ENCODE assay signal across 9 mouse cellular contexts in the genomic region with DNA sequence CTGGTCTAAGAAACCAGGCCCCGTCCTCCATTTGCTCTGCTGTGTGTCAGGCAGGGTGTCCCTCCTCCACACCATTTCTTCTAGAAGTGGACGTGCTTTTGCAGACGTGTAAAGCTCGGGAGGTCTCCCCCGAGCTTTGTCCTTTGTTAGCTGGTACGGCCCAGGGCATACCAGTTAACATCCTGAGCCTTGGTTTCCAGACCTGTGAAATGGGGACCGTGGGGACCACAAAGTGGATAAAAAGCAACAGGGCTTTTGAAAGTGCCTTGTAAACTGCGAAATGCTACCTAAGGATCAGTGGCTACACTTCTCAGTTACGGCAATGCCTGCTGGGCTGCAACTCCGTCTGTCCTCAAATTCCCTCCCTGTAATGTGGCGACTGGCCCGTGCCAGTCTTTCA. TPM values are rescaled to one million over a fixed set of nuclear protein-coding genes. Genes with fewer than 3 reads are reported as not detected.
DNase-seq lines count a peak whose midpoint lies in the region; ATAC-seq and TF ChIP-seq lines count a peak whose summit lies in the region.
"Had no signal": no experiment of that assay in that cellular context is flagged by ENCODE, and none has a peak within 500 bp of the region (broad histone marks: within the 10 kb centered on the region; RNA-seq: fewer than 3 reads in every experiment).

No protein-coding gene starts in this region.

- intact Hi-C loops in left cerebral cortex, postnatal 14 days (cut with DNase I), result loop anchor here (5.0 kb wide), 1 partner anchor 213 kb away; no protein-coding TSS in a partner anchor

- H3K4me3 ChIP-seq in midbrain, embryonic 10.5 days, result peak overlapping the region; percentile 75
- H3K4me3 ChIP-seq in midbrain, postnatal 0 days (ENCODE audit: low read depth, low read length), result no peak overlapping the region
- H3K4me3 ChIP-seq in forebrain, embryonic 16.5 days (replicated peaks; ENCODE audit: low read length), result peak overlapping the region; percentile 51
- peak overlapping the region; percentile 62 for H3K4me3 ChIP-seq in limb, embryonic 15.5 days
- H3K4me3 ChIP-seq in stomach, postnatal 0 days (ENCODE audit: low read depth, low read length), result peak overlapping the region; percentile 61

- H3K4me1 ChIP-seq in midbrain, embryonic 10.5 days, result peaks cover 29% of the 10 kb centered on the region
- H3K4me1 ChIP-seq in midbrain, postnatal 0 days (ENCODE audit: insufficient read depth, low read length), result no peaks in the 10 kb centered on the region; the same call in 1 of the 2 replicates
- H3K4me1 ChIP-seq in forebrain, embryonic 16.5 days (replicated peaks; ENCODE audit: control insufficient read depth, insufficient read depth, low read length), result peaks cover 9% of the 10 kb centered on the region
- peaks cover 16% of the 10 kb centered on the region for H3K4me1 ChIP-seq in limb, embryonic 15.5 days
- H3K4me1 ChIP-seq in stomach, postnatal 0 days (replicated peaks; ENCODE audit: control insufficient read depth, insufficient read depth), result no peaks in the 10 kb centered on the region

- no peak overlapping the region for H3K9ac ChIP-seq in midbrain, postnatal 0 days (replicated peaks; ENCODE audit: low read length, poor library complexity, severe bottlenecking)
- H3K9ac ChIP-seq in forebrain, embryonic 16.5 days (replicated peaks; ENCODE audit: low read depth, low read length), result peak overlapping the region; percentile 15; the same call in 1 of the 2 replicates
- H3K9ac ChIP-seq in limb, embryonic 15.5 days, result peak overlapping the region; percentile 81
- peak overlapping the region; percentile 87 for H3K9ac ChIP-seq in stomach, postnatal 0 days (ENCODE audit: low read length)

- no peaks in the 10 kb centered on the region for H3K9me3 ChIP-seq in midbrain, embryonic 10.5 days (replicated peaks)
- H3K9me3 ChIP-seq in midbrain, postnatal 0 days (ENCODE audit: low read length), result no peaks in the 10 kb centered on the region
- H3K9me3 ChIP-seq in forebrain, embryonic 16.5 days (ENCODE audit: control insufficient read depth, low read length), result no peaks in the 10 kb centered on the region; the same call in 1 of the 2 replicates
- no peaks in the 10 kb centered on the region for H3K9me3 ChIP-seq in limb, embryonic 15.5 days
- no peaks in the 10 kb centered on the region for H3K9me3 ChIP-seq in stomach, postnatal 0 days (ENCODE audit: control insufficient read depth, low read length)

- peak; percentile 55 for DNase-seq in midbrain, embryonic 10.5 days (ENCODE audit: low spot score)
- no peak for DNase-seq in midbrain, postnatal 0 days (ENCODE audit: low spot score)
- no peak for DNase-seq in stomach, postnatal 0 days (ENCODE audit: low spot score)
- no peak for DNase-seq in spleen, postnatal 36 days (ENCODE audit: low spot score in 2 of 2)
- no peak for DNase-seq in right cerebral cortex, postnatal 10 days (ENCODE audit: low spot score in 2 of 2)
- DNase-seq in left cerebral cortex, postnatal 14 days (ENCODE audit: low spot score in 2 of 2), result no peak
- DNase-seq: kidney, postnatal 14 days had no signal

- ATAC-seq in midbrain, postnatal 0 days (ENCODE audit: low FRiP score), result no peak
- no peak for ATAC-seq in forebrain, embryonic 16.5 days
- no peak for ATAC-seq in limb, embryonic 15.5 days (ENCODE audit: insufficient number of reproducible peaks, low FRiP score, low TSS enrichment, low read depth)
- no peak for ATAC-seq in stomach, postnatal 0 days (ENCODE audit: low FRiP score, low TSS enrichment)

- peaks cover 23% of the 10 kb centered on the region for H3K36me3 ChIP-seq in midbrain, embryonic 10.5 days
- no peaks in the 10 kb centered on the region for H3K36me3 ChIP-seq in midbrain, postnatal 0 days (ENCODE audit: insufficient read depth, low read length)
- no peaks in the 10 kb centered on the region for H3K36me3 ChIP-seq in forebrain, embryonic 16.5 days (ENCODE audit: control insufficient read depth, insufficient read depth)
- 0 out of 2 replicates have a peak, but pooled peaks cover 3% of the 10 kb centered on the region for H3K36me3 ChIP-seq in limb, embryonic 15.5 days
- no peaks in the 10 kb centered on the region for H3K36me3 ChIP-seq in stomach, postnatal 0 days (ENCODE audit: control insufficient read depth, insufficient read depth, low read length)

- TF ChIP-seq EP300 in stomach, postnatal 0 days (optimal IDR thresholded peaks at IDR 0.05), result no peak

- TF ChIP-seq CTCF in midbrain, postnatal 0 days (IDR thresholded peaks at IDR 0.05), result no peak
- TF ChIP-seq CTCF in stomach, postnatal 0 days (IDR thresholded peaks at IDR 0.05; ENCODE audit: low read depth), result no peak

- H3K4me2 ChIP-seq in midbrain, postnatal 0 days (ENCODE audit: low read depth, low read length, poor library complexity, severe bottlenecking), result no peak overlapping the region
- H3K4me2 ChIP-seq in forebrain, embryonic 16.5 days (ENCODE audit: low read length), result peak overlapping the region; percentile 54
- peak overlapping the region; percentile 47 for H3K4me2 ChIP-seq in limb, embryonic 15.5 days
- peak overlapping the region; percentile 59 for H3K4me2 ChIP-seq in stomach, postnatal 0 days (replicated peaks; ENCODE audit: low read depth)

- H3K27ac ChIP-seq in midbrain, embryonic 10.5 days (replicated peaks), result peak overlapping the region; percentile 97
- no peak overlapping the region for H3K27ac ChIP-seq in midbrain, postnatal 0 days (ENCODE audit: low read depth, low read length)
- H3K27ac ChIP-seq in forebrain, embryonic 16.5 days (ENCODE audit: low read length), result 0 out of 2 replicates have a peak overlapping the region, but pooled peaks have one; percentile 12
- H3K27ac ChIP-seq in limb, embryonic 15.5 days, result peak overlapping the region; percentile 94
- peak overlapping the region; percentile 91; the same call in 1 of the 2 replicates for H3K27ac ChIP-seq in stomach, postnatal 0 days (replicated peaks)

- H3K27me3 ChIP-seq in midbrain, embryonic 10.5 days (ENCODE audit: low read depth, poor library complexity, severe bottlenecking), result peaks cover 100% of the 10 kb centered on the region
- peaks cover 81% of the 10 kb centered on the region for H3K27me3 ChIP-seq in midbrain, postnatal 0 days (ENCODE audit: insufficient read depth, low read length)
- peaks cover 67% of the 10 kb centered on the region for H3K27me3 ChIP-seq in forebrain, embryonic 16.5 days (replicated peaks; ENCODE audit: control insufficient read depth, insufficient read depth, low read length)
- H3K27me3 ChIP-seq in limb, embryonic 15.5 days, result peaks cover 73% of the 10 kb centered on the region
- H3K27me3 ChIP-seq in stomach, postnatal 0 days (ENCODE audit: control insufficient read depth, insufficient read depth, low read length), result peaks cover 4% of the 10 kb centered on the region; the same call in 1 of the 2 replicates

- WGBS in midbrain, embryonic 10.5 days, result 6% methylated on average over 12 of the region's 12 CpGs
- 15% methylated on average over 12 of the region's 12 CpGs for WGBS in midbrain, postnatal 0 days
- WGBS in forebrain, embryonic 16.5 days, result 6% methylated on average over 12 of the region's 12 CpGs
- 7% methylated on average over 12 of the region's 12 CpGs for WGBS in limb, embryonic 15.5 days
- 19% methylated on average over 12 of the region's 12 CpGs for WGBS in stomach, postnatal 0 days

RNA-seq across cellular contexts. Expression of gene Grb10, which starts 3.2 kb away (rescaled TPM):
- 441 and 449 TPM in 2 replicates for polyA plus RNA-seq in midbrain, embryonic 10.5 days (2016; fragmentation: Nextera tagmentation; extraction: Ambion mirVana)
- total RNA-seq in midbrain, postnatal 0 days (2014; rRNA removed), result 94.0 and 110 TPM in 2 replicates
- polyA plus RNA-seq in midbrain, postnatal 0 days (2015; fragmentation: Nextera tagmentation; extraction: Ambion mirVana), result 43.9 and 44.0 TPM in 2 replicates
- 94.2 and 95.2 TPM in 2 replicates for polyA plus RNA-seq in forebrain, embryonic 16.5 days (2015; fragmentation: Nextera tagmentation; extraction: Ambion mirVana)
- 434 and 451 TPM in 2 replicates for polyA plus RNA-seq in limb, embryonic 15.5 days (2015; fragmentation: Nextera tagmentation; extraction: Ambion mirVana)
- 57.3 and 64.7 TPM in 2 replicates for polyA plus RNA-seq in stomach, postnatal 0 days (2015; fragmentation: Nextera tagmentation; extraction: Ambion mirVana)
- total RNA-seq in left cerebral cortex, postnatal 14 days (2021), result 10 to 100 TPM; 43.3 to 45.1 TPM
